Mouse (Mus musculus) heart, adult 18-20 months (tissue): ENCODE results near the gene Trim62. TPM values are rescaled to one million over a fixed set of nuclear protein-coding genes. Genes with fewer than 3 reads are reported as not detected.

Experiments
- DNase-seq, 2 experiments: peaks; one replicate each; pipeline ENCODE4 v3.0.0; 2021 to 2022; ENCODE audit warnings: mixed read lengths in 1 of 2
- total RNA-seq, 2 experiments: library from RNA; stranded (reverse); gene quantifications; 2 replicates each; pipeline ENCODE4 v1.2.3; 2021

Trim62 gene
- total RNA-seq, 2 experiments from 2014 or later = 1.1 to 1.3 TPM

DNA sequence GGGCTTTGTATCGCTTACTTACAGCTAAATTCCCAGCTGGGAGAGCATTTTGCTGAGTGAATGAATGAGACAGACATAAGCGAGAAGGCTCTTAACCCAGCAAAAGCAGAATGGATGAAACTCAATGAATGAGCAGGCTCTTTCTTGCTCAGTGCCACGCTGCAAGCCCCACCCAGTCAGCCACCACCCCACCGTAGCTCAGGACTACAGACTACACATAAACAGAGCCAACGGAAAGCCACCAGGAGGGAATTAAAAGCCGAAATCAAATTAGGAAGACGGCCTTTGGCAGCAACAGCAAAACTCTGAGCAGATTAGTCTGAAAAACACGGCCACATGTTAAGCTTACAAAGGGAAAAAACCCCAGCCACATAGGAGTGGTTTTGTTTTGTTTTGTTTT lies 75.5 kb downstream of the Trim62 start:
- no peak for DNase-seq

- DNase-seq = no peak
These were observed 76.3 kb downstream of the Trim62 start for GRCm38 (mm10) chr4:128959676-128960075.

Other genes with a start within 250 kb of the Trim62 start
- 10 to 100 TPM; 39.5 to 45.3 TPM for gene Phc2, start 228.9 kb upstream of the Trim62 start, total RNA-seq
- gene A3galt2, start 128.2 kb upstream of the Trim62 start, total RNA-seq = under 1 TPM; 0.13 to 0.32 TPM
- 1 to 10 TPM; 9.9 TPM for gene Zfp362, start 77.5 kb upstream of the Trim62 start, total RNA-seq
- 1 to 10 TPM; 2.3 to 3.5 TPM for gene Azin2, start 78.9 kb downstream of the Trim62 start, total RNA-seq
- gene Ak2, start 108.4 kb downstream of the Trim62 start, total RNA-seq = 10 to 100 TPM; 75.7 to 78.3 TPM
- gene Rnf19b, start 174.7 kb downstream of the Trim62 start, total RNA-seq = 10 to 100 TPM; 27.3 to 28.2 TPM
- gene Tmem54, start 222.0 kb downstream of the Trim62 start, total RNA-seq = not detected
- under 1 TPM in 1 of 2 experiments, not detected in 1; 0.18 TPM for gene Hpca, start 238.5 kb downstream of the Trim62 start, total RNA-seq